Mouse (Mus musculus) layer of hippocampus, adult 9-11 months (tissue): ENCODE measurements at regions not wholly inside any gene's neighbourhood (a gene's known extent, or its start where the extent isn't known, plus 50 kb on each side); places are given as distances from the start of the nearest gene placed in this dataset.

Experiments
- DNase-seq: peaks from one replicate; pipeline ENCODE4 v3.0.0; 2022

DNA sequence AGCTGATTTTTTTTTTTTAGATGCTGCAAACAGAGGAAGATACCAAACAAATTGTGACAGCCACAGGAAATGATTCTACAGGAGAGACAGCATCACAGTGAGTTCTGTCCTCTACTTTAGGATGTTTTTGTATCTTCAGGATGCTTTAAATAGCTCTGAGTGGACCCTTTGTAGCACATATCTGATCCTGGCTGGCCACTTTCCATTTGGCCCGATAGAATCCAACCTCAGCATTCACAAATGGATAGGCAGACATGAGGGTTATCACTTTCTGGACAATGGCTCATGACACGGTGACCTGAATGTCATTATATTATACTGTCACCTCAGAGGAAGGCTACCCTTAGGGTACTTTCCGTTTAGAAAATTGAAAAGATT lies 379.3 kb downstream of the Gm10295 start:
- DNase-seq, result no peak

DNA sequence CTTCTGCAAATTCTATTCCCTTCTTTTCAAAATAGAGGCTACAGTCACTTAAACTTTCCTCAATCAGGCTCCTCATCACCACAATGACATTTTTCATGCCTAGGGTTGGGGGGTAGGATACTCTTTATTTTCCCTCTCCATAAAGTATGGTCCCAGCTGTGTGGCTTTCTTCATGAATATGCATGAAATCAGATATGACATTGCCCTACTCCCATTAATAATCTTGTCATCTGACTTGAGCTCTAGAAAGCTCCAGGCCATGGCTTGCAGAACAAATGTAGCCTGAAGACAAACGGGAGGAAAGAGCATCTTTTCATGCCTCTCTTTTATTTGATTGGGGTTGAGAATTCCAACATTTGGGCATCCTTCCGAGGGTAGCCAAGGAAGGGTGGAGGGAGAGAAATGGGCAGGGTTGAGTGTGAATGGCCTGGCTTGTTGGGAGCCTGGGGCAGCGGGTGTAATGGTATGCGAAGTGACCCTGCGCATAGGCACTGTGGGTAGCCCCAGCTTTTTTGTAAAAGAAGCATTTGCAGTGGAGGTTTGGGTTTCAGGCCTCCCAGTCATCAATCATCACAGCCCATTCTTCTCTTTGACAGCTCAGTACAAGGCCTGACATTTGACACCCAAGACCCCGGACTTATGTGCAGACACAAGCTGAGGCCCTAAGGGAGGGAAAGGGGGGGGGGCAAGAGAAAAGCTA lies 379.8 kb downstream of the Gm10295 start:
- DNase-seq, result no peak

DNA sequence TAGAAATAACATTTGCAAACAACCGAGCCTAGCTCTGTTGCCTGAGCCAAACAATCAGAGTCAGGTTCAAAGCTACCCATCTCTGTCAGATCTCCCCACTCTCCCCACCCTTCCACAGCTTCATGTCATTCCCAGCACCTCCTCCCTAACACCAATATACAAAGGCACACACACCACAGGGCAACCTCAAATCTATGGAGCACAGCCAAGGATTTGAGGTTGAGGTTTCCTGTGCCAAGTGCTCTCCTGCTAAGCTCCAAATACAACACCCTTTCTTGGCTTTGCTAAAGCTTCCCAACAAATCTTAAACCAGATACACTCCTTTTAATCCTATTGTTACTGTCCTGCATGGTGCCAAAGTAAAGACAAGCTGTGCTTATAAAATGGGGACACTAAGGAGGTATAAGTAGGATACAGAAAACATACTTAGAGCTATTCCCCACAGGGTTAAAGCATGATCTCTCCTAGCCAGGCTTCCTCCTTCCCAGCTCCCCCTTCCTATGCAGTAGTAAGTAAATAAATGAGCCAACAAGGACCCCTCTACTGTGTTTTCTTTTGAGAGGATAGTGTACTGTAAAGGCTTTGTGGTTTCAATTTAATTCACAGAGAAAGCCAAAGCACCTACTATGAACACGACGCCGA lies 398.8 kb downstream of the Gm10295 start:
- no peak for DNase-seq

DNA sequence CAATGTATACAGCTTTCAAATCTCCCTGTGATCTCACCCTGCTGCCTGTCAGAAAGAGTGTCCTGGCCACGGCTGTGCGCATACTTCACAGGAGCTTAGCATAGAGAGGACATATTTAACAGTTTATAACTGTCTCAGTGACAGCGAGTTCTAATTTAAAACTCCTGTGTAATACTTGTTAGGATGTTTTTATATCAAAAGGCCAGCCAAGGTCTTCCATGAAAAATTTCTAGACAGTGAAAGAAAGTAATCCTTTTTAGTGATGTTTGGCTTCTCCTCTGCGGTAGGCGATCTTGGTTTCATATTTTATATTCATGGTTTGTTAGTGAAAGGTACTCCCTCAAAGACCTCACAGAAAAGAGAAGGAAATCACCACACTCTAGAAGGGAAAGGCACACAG lies 403.0 kb downstream of the Gm10295 start:
- DNase-seq, result no peak

DNA sequence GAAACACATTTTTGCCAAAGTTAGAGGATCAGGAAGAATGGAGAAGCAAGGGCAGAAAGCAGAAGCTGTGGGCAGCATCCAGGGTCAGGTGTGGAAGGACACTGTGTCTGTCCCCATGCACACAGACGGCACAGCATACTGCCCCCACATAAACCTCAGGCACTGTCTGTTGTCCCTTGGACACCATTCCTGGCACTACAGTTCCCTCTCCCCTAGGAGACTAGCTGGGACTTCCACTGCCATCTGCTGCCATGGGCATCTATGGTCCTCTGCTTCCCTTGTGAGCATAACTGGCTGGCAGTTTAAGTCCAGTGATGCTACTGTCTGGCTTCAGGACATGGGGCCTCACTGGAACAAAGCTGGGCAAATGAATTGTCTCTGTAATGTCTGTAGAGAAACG lies 405.0 kb downstream of the Gm10295 start:
- DNase-seq, result no peak

DNA sequence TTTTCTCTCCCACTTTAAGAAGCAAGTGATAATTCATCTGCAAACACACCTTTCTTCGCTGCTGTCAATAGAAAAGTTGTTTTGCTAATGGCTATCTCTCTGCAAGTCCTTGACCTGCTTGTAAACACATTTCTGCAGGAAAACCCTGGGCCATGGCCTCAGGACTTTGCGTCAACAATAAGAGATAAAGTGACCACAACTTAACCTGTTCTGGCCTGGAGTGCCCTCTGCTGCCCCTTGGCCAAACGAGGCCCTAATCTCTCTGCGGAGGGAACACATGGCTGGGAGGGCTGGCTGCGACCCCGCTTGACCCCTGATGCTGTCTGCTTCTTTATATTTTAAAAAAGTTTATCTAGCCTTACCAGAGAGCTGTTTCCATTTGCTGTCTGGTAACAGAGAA lies 420.4 kb downstream of the Gm10295 start:
- no peak for DNase-seq

DNA sequence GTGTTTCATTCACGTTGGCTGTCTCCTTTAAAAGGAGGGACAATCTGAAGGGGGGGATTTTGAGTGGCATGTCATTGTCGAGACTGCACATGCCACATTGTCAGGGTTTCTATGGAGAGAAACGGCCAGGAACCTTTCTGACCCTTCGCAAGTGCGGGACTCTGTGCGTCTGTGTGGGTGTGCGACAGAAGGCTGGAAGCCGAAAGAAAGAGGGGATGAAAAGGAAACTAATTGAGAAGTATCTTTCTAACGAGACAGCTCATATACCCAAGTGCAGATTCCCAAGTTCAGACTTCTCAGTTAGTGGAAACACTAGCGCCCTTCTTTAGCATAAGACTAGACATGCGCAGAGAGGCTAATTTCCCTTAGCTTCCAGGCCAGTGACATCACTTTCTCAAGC lies 421.4 kb downstream of the Gm10295 start:
- DNase-seq, result no peak

DNA sequence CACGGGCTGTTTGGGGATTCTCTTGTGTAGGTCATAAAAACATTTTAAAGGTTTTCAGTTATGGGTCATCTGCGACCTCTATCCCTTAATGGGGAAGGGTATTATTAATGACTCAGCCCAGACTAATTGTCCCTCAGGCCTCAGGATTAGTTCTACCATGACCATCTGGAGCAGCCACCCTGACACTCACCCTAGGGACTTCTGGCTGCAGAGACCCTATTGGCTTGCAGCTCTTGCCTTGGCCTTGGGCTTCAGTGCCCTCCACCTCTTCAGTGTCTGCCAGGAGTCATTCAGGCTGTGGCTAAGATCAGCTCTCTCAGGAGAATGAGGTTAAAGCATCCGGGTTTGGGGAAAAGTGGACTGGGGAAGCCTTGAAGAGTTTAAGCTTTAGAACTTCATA lies 423.3 kb downstream of the Gm10295 start:
- DNase-seq, result no peak

DNA sequence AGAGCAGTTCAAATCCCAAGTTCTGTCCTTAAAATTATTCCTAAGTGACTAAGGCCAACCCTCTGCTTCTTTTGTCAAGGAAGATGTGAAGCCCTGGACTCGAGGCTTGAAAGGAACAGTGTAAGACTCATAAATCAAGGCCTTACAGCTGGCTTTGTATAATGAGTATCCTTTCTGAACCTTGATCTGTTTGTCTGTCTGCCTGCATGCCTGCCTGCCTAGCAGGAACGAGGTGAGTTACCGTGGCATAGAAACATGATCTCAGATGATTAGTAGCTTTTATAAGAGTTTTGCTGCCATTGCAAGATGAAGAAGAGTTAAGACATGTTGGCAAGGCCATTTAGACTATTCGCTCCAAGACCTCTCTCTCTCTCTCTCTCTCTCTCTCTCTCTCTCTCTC lies 434.3 kb downstream of the Gm10295 start:
- no peak for DNase-seq

DNA sequence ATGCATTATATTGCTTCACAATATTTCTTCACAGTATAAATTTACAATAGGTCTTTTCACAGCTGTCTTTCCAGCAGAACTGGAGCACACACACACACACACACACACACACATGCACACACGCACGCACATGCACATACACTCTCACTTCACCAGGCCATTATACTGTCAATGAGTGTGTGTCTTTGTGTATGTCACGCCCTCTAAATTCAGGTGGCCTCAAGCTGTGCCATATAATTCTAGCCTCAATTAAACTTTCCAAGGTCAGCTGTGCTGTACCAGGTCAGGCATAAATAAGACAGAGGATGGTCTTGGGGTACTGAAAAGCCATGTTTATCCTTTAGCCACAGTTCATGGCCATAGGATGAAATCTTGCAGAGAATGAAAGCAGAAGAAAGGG lies 442.4 kb downstream of the Gm10295 start:
- DNase-seq, result no peak

DNA sequence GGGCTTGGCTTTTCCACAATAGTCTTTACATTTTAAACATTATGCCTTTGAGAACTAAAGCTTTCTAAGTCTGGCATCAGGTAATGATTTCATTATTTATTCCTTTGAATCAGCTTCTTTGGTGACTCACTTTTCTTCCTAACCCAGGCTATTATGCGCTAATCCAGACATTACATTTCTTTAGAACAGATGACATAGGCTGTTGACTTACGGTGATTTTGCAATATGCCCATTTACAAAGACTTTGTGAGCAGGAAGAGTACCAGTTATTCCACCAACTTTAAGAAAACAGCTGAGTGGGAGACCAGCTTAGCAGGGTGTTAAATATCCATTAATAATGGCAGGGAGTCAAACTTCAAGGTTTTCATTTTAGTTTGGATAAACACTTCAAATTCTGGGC lies 459.6 kb downstream of the Gm10295 start:
- no peak for DNase-seq

DNA sequence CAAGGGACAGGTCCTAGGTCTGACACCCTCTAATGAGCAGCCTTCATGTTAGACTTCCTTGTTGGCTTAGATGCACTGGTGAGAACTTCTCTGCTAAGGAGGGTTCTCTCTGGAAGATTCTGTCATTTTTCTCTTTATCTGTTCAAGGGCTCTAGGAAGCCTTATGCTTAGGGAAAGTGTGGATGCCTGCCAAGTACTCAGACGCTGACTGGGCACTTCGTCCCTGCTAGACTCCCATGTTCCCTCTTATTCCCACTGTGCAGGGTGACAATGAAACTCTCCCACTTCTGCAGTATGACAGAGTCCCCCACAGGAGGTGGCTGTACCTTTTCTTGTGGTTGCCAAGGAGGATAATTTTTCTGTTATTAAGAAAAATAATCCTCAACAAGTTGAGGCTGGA lies 470.8 kb downstream of the Gm10295 start:
- no peak for DNase-seq

DNA sequence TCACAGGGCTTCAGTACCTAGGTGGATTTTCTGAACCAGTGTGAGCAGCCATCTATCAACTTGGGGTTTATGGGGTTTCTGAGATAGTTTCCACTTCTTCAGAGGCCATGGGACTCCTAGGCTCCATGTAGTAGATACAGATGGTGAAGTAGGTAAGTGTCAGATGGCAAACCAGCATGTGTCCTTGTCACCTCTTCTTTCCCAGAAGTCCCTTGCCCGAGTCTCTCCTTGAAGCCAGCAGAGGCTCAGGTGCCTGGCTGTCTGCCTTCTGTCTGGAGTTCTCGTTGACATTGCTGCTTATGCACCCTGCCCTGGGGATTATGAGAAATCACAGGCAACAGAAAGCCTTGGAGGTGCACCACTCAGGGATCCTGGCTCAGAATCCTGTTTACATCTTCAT lies 476.9 kb downstream of the Gm10295 start:
- DNase-seq, result no peak

DNA sequence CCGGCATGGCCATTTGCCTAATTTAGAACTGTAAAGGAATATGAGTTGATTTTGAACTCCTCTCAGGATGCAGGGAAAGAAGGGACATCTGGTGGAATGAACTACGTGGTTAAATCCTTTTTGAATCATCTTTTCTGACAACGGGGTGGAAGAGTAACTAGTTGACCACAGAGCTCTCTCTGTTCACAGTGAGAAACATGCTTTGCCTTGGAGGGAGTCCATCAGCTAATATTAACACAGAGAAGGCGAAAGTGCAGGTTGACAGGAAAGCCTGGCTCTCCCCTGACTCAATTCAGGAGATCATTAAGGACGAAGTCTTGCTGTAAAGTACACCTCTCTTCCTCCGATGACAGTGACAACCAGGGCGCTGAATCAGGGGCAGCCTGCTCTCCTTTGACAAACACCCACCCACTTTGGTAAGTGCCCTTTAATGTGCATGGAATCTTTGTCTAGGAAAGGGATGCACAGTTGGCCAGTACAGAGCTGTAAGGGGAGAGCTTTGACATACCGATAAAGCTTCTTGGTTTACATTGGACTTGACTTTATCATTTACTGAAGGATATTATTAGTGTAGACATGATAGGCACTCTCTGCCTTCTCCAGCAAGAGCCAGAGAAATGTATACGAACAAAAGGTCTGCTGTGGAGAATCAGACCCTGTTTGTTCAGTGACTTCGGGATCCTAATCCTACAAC lies 480.3 kb downstream of the Gm10295 start:
- no peak for DNase-seq

DNA sequence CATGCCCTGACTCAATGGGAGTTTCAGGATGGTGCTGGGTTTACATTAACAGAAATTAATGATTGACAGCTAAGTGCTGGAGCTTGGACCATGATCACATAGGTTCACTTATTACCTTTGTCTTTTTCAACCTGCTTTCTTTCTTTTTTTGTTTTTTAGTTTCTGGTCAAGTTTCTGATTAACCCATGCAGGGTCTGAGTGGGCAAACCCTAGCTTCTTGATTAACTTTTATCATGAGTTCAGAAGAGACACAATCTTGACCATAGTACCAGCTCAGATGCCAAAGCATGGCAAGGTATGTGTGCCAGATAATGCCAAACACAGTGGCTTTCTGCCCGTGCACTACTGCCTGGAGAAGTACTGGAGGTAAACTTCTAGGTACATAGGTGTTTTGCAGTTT lies 482.2 kb downstream of the Gm10295 start:
- no peak for DNase-seq

DNA sequence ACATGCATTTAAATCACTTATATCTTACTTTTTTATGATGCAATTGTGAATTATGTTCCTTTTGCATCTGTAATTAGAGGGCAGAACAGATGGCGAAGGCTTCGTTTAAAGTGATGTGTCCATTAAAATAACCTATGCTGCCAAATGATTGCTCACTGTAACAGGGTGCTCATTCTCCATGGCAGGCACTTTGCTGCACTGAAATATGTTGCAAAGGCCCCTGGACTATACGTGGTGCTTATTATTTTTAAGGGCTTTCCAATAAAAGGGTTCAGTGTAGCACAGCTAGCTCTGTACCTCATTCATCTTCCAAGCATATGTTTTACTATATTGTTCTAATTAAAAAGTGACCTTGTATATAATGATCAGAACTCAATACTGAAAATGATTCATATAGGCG lies 491.3 kb downstream of the Gm10295 start:
- DNase-seq, result no peak

DNA sequence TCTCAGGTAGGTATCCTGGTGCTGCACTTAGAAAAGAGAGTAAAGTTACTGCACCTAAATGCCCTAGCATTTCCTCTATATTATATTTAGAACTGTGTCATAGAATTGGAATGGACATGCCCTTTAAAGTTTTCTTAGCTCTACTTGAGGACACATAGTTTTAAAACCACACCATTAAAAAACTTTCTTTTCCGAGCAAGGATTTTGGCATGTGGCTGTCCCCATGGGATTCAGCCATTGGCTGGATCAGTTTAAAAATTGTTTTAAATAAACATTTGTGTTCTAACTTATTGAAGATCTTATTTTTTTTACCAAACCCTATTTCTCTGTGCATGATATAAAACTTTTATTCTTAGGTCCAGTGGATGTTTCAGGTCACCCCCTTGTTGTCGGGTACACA lies 484.2 kb upstream of the Nr2f2 start:
- no peak for DNase-seq

DNA sequence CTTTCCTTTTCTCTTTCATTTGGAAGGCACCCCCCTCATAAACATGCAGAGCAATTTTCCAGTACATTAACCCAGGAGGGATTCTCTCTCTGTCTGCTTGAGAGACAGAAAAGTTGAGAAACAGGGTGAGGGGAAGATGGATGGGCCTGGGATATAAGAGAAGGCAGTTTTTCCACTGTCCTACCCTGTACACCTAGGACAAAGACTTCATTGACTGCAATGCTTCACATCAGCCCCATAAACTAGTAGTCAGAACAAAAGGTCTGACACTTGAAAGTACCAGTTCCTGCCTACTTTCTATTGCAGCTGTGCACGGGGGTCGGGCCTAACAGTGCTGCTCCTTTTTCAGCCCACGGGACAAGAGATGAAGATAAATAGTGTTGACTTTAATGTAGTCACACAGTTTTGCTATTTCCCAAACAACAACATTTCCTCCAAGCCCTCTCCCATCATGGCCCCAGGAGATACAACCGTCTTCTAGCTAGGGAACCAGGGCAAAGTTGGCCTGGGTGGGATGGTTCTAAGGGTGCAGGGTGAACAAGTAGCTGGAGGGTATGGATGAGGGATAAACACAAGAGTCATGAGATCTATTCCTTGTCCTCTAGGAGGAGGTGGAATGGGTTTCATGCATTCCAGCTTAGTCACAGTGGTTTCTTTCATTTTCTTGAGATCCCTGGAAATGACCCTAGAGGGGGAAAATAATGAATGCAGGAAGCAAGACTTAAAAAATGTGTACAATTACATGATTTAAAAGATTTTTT lies 481.7 kb upstream of the Nr2f2 start:
- no peak for DNase-seq

DNA sequence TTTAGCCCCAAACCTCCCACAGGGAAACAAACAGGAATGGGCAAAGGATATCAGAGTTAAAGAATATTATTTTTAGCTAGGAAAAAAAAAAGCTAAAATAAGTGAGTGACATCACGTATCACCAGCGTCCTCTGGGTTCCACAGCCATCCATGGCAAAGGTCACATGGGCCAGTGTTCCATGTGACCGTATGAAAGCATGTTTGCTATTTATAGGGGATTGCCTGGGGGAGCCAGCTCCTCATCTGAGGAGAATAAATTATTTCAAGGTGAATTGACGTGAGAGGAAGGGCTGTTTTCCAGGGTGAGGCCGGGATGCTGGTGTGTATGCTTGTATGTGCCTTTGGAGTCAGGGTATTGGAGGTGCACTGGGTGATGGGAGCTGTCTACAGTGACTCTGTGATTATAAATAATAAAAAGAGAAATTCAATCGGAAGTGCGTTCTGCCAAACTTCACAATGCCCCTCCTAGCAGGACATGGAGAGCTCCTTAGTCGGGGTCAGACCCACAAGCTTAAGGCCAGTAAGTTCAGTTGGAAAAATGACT lies 481.0 kb upstream of the Nr2f2 start:
- DNase-seq, result no peak

DNA sequence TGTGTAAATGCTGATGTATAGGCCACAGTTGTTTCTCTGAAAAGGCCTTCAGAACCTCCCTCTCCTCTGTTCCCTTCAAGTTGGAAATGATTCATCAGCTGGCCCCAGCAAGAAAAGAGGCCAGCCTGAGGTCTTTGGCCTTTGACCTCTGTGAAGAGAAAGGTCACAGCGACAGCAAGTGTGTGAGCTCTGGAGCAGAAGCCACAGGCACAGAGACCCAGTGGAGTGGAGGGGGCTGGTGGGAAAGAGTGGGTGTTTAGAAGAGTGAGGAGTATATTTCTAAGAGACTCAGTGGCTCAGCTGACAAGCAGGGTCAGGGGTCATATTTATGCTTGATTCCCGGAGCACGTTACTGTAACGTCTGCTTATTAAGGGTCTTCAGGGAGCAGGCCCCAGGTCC lies 479.5 kb upstream of the Nr2f2 start:
- no peak for DNase-seq

DNA sequence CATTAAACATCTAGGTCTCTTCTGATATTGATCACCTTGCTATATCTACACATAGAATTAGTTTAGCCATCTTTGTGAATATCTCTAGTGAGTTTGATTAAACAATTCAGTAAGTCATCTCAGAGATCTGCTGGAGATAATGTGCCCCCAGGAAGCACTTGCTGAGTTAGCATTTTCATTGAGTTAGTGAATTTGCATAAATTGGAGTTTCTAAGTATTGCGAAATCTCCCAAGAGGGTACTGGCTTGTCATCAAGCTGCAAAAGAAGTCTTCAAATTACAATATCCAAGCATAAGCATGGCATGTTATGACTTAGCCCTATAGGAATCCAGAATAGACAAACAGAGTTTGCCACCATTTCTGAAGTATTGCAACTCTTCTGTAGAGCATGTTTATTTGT lies 473.6 kb upstream of the Nr2f2 start:
- DNase-seq, result no peak

DNA sequence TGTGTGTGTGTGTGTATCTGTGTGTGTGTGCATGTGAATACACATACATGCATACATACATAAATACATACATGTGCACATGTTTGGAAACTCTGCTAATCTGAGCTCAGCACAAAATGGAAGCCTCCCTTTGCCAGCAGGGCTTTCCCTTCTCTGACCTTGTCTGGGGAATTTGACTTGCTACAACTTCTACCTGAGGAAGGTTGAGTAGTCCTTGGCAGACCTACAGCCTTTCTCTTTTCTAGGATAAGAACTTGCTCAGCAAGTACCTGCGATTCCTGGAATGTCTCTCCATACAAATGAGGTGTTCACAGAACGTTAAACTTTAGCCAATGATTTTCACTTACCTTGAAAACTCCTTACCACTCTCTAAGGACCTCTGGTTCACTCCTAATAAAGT lies 472.7 kb upstream of the Nr2f2 start:
- no peak for DNase-seq

DNA sequence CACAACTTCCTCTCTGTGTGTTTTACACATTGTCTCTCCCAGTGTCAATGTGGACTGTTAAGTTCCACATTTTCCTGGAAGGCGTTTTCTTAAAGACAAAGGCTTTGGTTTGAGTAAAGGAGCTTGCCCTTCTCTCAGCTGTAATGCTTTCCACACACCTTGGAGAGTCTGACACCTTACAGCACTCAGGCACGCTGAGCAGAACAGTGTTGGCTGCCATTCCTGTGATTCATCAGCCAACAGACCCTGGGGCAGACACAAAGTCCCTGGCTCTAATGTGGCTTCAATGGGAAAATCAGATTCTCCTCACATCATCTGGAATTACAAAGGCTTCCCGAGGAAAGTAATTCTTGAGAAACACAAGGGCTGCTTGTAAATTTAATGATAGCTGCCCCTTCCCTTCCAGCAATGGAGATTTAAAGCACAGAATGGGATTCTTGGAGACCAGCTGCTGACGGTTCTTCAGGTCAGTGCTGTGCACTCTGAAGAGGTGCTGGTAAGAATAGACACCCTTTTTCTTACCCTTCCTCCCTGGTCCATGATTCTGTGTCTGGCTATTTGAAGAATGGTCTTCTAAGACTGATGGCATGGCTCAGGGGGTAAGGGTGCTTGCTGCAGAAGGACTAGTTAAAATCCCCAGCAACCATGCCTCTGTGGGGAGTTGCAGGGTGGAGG lies 468.4 kb upstream of the Nr2f2 start:
- DNase-seq, result no peak
